Mouse (Mus musculus): ENCODE results near the gene Ntrk3. TPM values are rescaled to one million over a fixed set of nuclear protein-coding genes. Genes with fewer than 3 reads are reported as not detected.

Ntrk3 gene
- polyA plus RNA-seq, 1 experiment from 2014 or later, result 1.2 TPM

DNA sequence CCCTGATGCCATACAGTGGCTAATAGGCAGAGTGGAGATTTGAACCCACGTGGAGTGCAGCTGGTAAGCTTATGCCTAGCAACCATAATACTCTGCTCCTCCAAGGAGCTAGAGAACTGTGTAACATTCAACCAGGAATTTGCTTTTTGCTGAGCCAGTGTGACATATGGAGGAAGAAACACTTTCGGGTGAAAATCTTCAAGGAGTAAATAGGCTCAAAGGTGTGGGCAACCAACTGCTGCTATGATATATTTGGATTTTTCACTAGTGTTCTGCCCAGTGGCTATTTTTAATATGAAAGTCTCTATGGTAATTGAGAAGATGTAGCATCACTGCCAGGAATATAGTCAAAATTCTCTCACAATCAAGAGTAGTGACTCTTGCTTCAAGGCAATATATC is 409.5 kb downstream of the Ntrk3 start:
- Histone ChIP-seq H3K36me3 (ENCODE audit: control insufficient read depth, insufficient read depth) (no peaks in the 10 kb centered on the region), H3K4me2 (replicated peaks; ENCODE audit: low read depth) (no peak overlapping the region), H3K27me3 (replicated peaks; ENCODE audit: control insufficient read depth, insufficient read depth, low read length) (no peaks in the 10 kb centered on the region), H3K9me3 (ENCODE audit: control insufficient read depth) (no peaks in the 10 kb centered on the region), H3K4me1 (replicated peaks; ENCODE audit: control insufficient read depth, insufficient read depth, low read length) (no peaks in the 10 kb centered on the region), H3K4me3 (ENCODE audit: low read depth, low read length) (no peak overlapping the region), H3K9ac (ENCODE audit: low read depth, low read length) (no peak overlapping the region), H3K27ac (ENCODE audit: low read depth, low read length) (no peak overlapping the region)
- TF ChIP-seq CTCF (IDR thresholded peaks at IDR 0.05; ENCODE audit: low read depth), result no peak
- WGBS, result 80% methylated on average over 2 of the region's 2 CpGs
- ATAC-seq, result no peak

DNA sequence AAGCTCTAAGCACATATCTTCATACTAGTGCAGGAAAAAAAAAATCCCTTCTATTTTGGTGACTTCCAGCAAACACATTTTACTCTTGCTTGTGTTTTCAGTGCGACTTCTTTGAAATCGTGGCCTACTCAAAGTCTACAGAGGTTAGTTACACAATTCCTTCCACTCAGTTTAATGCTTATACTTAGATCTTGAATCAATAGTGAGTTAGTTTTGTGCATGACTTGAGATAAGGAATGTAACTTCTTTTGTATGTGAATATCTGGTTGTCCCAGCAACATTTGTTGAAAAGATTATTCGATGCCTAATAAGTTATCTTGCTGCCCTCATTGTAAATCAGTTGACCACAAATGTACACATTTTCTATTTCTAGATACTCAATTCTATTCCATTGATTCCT is 411.6 kb downstream of the Ntrk3 start:
- no peak overlapping the region for H3K4me3 ChIP-seq (ENCODE audit: low read depth, low read length)
- no peak overlapping the region for H3K9ac ChIP-seq (ENCODE audit: low read depth, low read length)
- no peaks in the 10 kb centered on the region for H3K36me3 ChIP-seq (ENCODE audit: control insufficient read depth, insufficient read depth)
- no peaks in the 10 kb centered on the region for H3K27me3 ChIP-seq (replicated peaks; ENCODE audit: control insufficient read depth, insufficient read depth, low read length)
- no peak for TF ChIP-seq CTCF (IDR thresholded peaks at IDR 0.05; ENCODE audit: low read depth)
- H3K9me3 ChIP-seq (ENCODE audit: control insufficient read depth), result no peaks in the 10 kb centered on the region
- no peaks in the 10 kb centered on the region for H3K4me1 ChIP-seq (replicated peaks; ENCODE audit: control insufficient read depth, insufficient read depth, low read length)
- H3K27ac ChIP-seq (ENCODE audit: low read depth, low read length), result no peak overlapping the region
- 74% methylated on average over 3 of the region's 3 CpGs for WGBS
- no peak overlapping the region for H3K4me2 ChIP-seq (replicated peaks; ENCODE audit: low read depth)
- no peak for ATAC-seq

DNA sequence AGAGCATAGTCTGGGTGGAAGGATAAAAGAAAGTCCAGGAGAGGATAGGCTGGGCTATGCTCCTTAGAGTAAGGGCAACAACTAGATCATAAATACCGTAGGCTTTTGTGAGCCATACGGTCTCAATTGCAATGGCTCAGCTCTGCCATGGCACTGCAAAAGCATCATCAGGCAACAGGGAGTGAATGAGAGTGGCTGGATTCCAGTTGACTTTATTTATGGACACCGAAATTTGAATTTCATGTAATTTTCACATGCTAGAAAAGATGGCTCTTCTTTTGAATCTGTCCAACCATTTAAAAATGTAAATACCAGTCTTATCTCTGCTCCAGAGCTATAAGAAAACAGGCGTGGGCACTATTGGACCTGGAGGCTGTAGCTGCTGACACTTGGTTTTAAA is 419.2 kb downstream of the Ntrk3 start:
- H3K9me3 ChIP-seq (ENCODE audit: control insufficient read depth), result no peaks in the 10 kb centered on the region
- no peak for TF ChIP-seq CTCF (IDR thresholded peaks at IDR 0.05; ENCODE audit: low read depth)

DNA sequence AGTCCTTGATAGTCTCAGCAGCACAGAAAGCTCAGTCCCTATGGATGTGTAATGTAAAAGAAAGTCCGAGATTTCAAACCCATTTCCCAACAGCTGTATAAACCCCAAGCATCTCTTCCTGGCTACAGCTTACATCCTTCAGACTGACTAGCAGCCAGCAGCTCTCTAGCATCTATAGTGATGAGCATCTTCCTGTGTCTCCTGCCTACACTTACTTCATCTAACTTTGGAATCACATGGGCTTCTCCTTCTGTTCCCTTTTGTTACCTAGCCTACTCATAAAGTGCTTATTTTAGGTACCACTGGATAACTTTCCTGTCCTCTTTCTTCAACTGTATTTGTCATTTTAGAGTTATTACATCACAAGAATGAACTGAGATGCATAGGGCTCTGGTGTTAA is 432.0 kb downstream of the Ntrk3 start:
- H3K4me3 ChIP-seq (ENCODE audit: low read depth, low read length), result no peak overlapping the region
- no peak overlapping the region for H3K4me2 ChIP-seq (replicated peaks; ENCODE audit: low read depth)
- WGBS, result 78% methylated on average over 1 of the region's 1 CpGs
- TF ChIP-seq CTCF (IDR thresholded peaks at IDR 0.05; ENCODE audit: low read depth), result no peak
- ATAC-seq, result no peak
- H3K36me3 ChIP-seq (ENCODE audit: control insufficient read depth, insufficient read depth), result no peaks in the 10 kb centered on the region
- H3K27me3 ChIP-seq (replicated peaks; ENCODE audit: control insufficient read depth, insufficient read depth, low read length), result no peaks in the 10 kb centered on the region
- H3K4me1 ChIP-seq (replicated peaks; ENCODE audit: control insufficient read depth, insufficient read depth, low read length), result no peaks in the 10 kb centered on the region
- no peak overlapping the region for H3K9ac ChIP-seq (ENCODE audit: low read depth, low read length)
- H3K27ac ChIP-seq (ENCODE audit: low read depth, low read length), result no peak overlapping the region
- H3K9me3 ChIP-seq (ENCODE audit: control insufficient read depth), result no peaks in the 10 kb centered on the region

More for the DNA sequence above, 419.2 kb downstream of the Ntrk3 start:
- 83% methylated on average over 4 of the region's 4 CpGs for WGBS
- Histone ChIP-seq H3K4me2 (replicated peaks; ENCODE audit: low read depth) (no peak overlapping the region), H3K27ac (ENCODE audit: low read depth, low read length) (no peak overlapping the region), H3K4me3 (ENCODE audit: low read depth, low read length) (no peak overlapping the region), H3K36me3 (ENCODE audit: control insufficient read depth, insufficient read depth) (no peaks in the 10 kb centered on the region), H3K27me3 (replicated peaks; ENCODE audit: control insufficient read depth, insufficient read depth, low read length) (no peaks in the 10 kb centered on the region), H3K9ac (ENCODE audit: low read depth, low read length) (no peak overlapping the region), H3K4me1 (replicated peaks; ENCODE audit: control insufficient read depth, insufficient read depth, low read length) (no peaks in the 10 kb centered on the region)
- ATAC-seq, result no peak

DNA sequence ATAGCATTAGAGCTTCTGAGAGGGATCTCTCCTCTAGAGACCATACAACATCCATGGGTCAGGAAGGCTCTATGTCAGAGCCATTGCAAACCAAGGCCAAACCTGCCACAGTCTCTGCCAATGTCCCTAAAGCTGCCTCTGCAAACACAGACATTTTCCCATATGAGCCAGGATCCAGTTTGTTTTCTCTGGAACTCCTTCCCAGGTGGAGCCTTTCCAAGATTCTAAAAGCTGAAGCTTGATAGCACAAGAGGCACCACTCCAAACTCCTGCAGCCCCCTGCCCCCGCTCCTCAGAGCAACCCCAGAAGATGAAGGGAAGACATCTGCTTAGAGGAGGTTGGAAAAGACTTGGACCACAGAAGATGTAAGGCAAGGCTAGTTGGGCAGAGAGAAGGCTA is 432.8 kb downstream of the Ntrk3 start:
- Histone ChIP-seq H3K9ac (ENCODE audit: low read depth, low read length) (no peak overlapping the region), H3K36me3 (ENCODE audit: control insufficient read depth, insufficient read depth) (no peaks in the 10 kb centered on the region)

DNA sequence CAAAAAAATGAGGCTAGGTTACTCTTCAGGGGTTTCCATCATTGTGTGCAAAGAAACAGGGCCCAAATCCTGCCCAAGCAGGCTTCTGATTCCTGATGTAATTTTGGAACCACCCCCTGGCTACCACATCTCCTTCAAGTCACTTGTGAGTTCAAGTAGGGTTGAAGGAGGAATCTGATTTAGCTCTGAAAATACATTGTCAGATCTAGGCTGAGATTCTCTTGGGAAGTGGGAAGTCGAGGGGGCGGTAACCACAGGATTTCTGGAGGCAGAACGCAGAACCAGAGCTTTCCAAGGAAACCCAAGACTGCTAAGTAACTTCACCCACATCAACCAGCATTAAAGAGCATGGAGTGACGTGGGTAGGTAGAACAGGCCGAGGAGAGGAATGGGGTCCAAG is 440.5 kb downstream of the Ntrk3 start:
- H3K4me1 ChIP-seq (replicated peaks; ENCODE audit: control insufficient read depth, insufficient read depth, low read length), result no peaks in the 10 kb centered on the region
- no peak for TF ChIP-seq CTCF (IDR thresholded peaks at IDR 0.05; ENCODE audit: low read depth)

More for the DNA sequence above, 432.8 kb downstream of the Ntrk3 start:
- no peaks in the 10 kb centered on the region for H3K27me3 ChIP-seq (replicated peaks; ENCODE audit: control insufficient read depth, insufficient read depth, low read length)
- ATAC-seq, result no peak
- TF ChIP-seq CTCF (IDR thresholded peaks at IDR 0.05; ENCODE audit: low read depth), result no peak
- no peak overlapping the region for H3K4me3 ChIP-seq (ENCODE audit: low read depth, low read length)
- H3K27ac ChIP-seq (ENCODE audit: low read depth, low read length), result no peak overlapping the region
- WGBS, result 80% methylated on average over 1 of the region's 1 CpGs
- H3K4me1 ChIP-seq (replicated peaks; ENCODE audit: control insufficient read depth, insufficient read depth, low read length), result no peaks in the 10 kb centered on the region
- H3K4me2 ChIP-seq (replicated peaks; ENCODE audit: low read depth), result no peak overlapping the region
- H3K9me3 ChIP-seq (ENCODE audit: control insufficient read depth), result no peaks in the 10 kb centered on the region

DNA sequence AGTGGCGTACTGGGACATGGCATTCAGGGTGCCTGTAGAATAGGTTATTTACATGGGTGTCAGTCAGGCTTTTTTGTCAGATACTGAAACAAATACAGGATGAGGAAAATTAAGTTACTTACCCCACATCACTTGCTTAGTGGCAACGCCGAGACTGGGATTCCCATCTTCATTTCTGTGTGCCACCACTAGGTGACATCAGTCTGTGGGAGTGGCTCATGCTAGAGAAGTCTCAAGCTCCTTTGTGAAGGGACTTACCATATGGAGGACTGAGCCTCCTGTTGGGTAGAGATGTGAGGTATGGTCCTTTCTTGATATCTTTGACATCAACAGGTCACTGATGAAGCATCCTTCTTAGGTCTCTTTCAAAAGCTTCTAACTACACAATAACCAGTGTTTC is 443.5 kb downstream of the Ntrk3 start:
- no peaks in the 10 kb centered on the region for H3K36me3 ChIP-seq (ENCODE audit: control insufficient read depth, insufficient read depth)
- H3K4me2 ChIP-seq (replicated peaks; ENCODE audit: low read depth), result no peak overlapping the region
- H3K27me3 ChIP-seq (replicated peaks; ENCODE audit: control insufficient read depth, insufficient read depth, low read length), result no peaks in the 10 kb centered on the region
- no peak for TF ChIP-seq CTCF (IDR thresholded peaks at IDR 0.05; ENCODE audit: low read depth)
- no peak overlapping the region for H3K4me3 ChIP-seq (ENCODE audit: low read depth, low read length)
- H3K27ac ChIP-seq (ENCODE audit: low read depth, low read length), result no peak overlapping the region
- no peak for ATAC-seq
- H3K9me3 ChIP-seq (ENCODE audit: control insufficient read depth), result no peaks in the 10 kb centered on the region
- H3K9ac ChIP-seq (ENCODE audit: low read depth, low read length), result no peak overlapping the region
- WGBS, result 73% methylated on average over 3 of the region's 3 CpGs
- no peaks in the 10 kb centered on the region for H3K4me1 ChIP-seq (replicated peaks; ENCODE audit: control insufficient read depth, insufficient read depth, low read length)

More for the DNA sequence above, 440.5 kb downstream of the Ntrk3 start:
- H3K9me3 ChIP-seq (ENCODE audit: control insufficient read depth), result no peaks in the 10 kb centered on the region
- 87% methylated on average over 5 of the region's 5 CpGs for WGBS
- H3K27me3 ChIP-seq (replicated peaks; ENCODE audit: control insufficient read depth, insufficient read depth, low read length), result no peaks in the 10 kb centered on the region
- no peak overlapping the region for H3K9ac ChIP-seq (ENCODE audit: low read depth, low read length)
- no peak for ATAC-seq
- no peaks in the 10 kb centered on the region for H3K36me3 ChIP-seq (ENCODE audit: control insufficient read depth, insufficient read depth)
- no peak overlapping the region for H3K4me2 ChIP-seq (replicated peaks; ENCODE audit: low read depth)
- no peak overlapping the region for H3K4me3 ChIP-seq (ENCODE audit: low read depth, low read length)
- H3K27ac ChIP-seq (ENCODE audit: low read depth, low read length), result no peak overlapping the region

Measured in intestine, postnatal 0 days (tissue).